17 mouse cellular contexts compared by ENCODE assay signal in the genomic region with DNA sequence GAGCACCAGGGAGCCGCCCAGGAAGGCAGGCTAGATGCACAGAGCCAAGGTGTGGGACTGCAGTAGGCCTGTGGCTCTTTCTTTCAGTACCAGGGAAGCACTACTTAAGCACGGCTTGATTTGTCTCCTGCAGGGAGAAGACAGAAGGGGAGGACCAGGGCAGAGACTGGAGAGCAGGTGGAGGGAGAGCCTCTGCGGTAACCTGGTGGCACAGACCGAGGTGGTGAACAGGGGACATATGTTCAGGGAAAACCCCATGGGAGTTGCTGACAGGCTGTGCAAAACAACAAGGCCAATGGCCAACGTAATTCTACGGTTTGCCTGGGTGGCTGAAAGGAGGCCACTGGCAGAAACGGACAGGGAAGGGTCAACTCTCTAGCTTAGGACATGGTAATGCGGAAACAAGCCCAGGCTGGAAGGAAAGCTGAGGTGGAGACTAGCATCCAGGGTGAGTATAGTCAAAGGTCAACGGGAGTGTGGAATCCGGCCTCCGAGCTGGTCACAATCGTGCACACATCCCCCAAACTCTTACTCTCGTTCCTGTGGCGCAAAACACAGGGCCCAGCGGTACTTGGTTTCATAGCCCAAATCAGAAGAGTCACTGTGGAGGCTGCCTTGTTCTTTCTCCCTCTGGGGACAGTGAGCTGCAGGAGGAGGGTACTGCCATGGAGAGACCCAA. TPM values are rescaled to one million over a fixed set of nuclear protein-coding genes. Genes with fewer than 3 reads are reported as not detected.
DNase-seq lines count a peak whose midpoint lies in the region; ATAC-seq and TF ChIP-seq lines count a peak whose summit lies in the region.
"Had no signal": no experiment of that assay in that cellular context is flagged by ENCODE, and none has a peak within 500 bp of the region (broad histone marks: within the 10 kb centered on the region; RNA-seq: fewer than 3 reads in every experiment).

No protein-coding gene starts in this region.

- DNase-seq in heart, adult 2 months, result no peak
- DNase-seq in heart, adult 9 months (ENCODE audit: low spot score in 2 of 2), result no peak
- peak; percentile 83 for DNase-seq in brain, adult 2 months (ENCODE audit: low read depth, low spot score)
- DNase-seq in cerebellum, postnatal 10 days, result peak; percentile 50 to 56
- no peak for DNase-seq in liver, embryonic 14.5 days (ENCODE audit: low read depth in 3 of 3, low spot score in 3 of 3)
- no peak for DNase-seq in right cerebral cortex, postnatal 4 days
- DNase-seq in layer of hippocampus, adult 11-12 months (ENCODE audit: low spot score), result no peak
- DNase-seq: embryo, embryonic 11 days; lung, postnatal 10 days had no signal

- H3K27ac ChIP-seq in heart, adult 2 months, result peak overlapping the region; percentile 33; the same call in 1 of the 2 replicates
- no peak overlapping the region for H3K27ac ChIP-seq in liver, embryonic 14.5 days

- intact Hi-C loops in heart, adult 2 months (cut with DNase I), result no loop called here

- H3K9me3 ChIP-seq in liver, embryonic 14.5 days (ENCODE audit: control insufficient read depth, low read length), result no peaks in the 10 kb centered on the region

- no peaks in the 10 kb centered on the region for H3K27me3 ChIP-seq in heart, adult 2 months (ENCODE audit: control insufficient read depth, insufficient read depth, low read length)
- no peaks in the 10 kb centered on the region for H3K27me3 ChIP-seq in liver, embryonic 14.5 days (ENCODE audit: control insufficient read depth, insufficient read depth, low read length)

- no peak for TF ChIP-seq POLR2A in heart, adult 2 months (IDR thresholded peaks at IDR 0.05; ENCODE audit: insufficient read depth, low read depth, low read length)

- no peak overlapping the region for H3K4me2 ChIP-seq in liver, embryonic 14.5 days (ENCODE audit: low read depth)

- peak; percentile 35; the same call in 1 of the 2 replicates for ATAC-seq in liver, embryonic 14.5 days (ENCODE audit: insufficient read depth)
- ATAC-seq: CD4-positive, CD25-positive, alpha-beta regulatory T cell, adult 4 months; forebrain, embryonic 14.5 days had no signal

- H3K79me2 ChIP-seq in heart, adult 2 months (replicated peaks; ENCODE audit: control insufficient read depth, insufficient read depth, low read length), result no peaks in the 10 kb centered on the region; the same call in 1 of the 2 replicates

- H3K9ac ChIP-seq in heart, adult 2 months (ENCODE audit: low read depth, low read length), result no peak overlapping the region
- no peak overlapping the region for H3K9ac ChIP-seq in liver, embryonic 14.5 days (replicated peaks)

- H3K4me1 ChIP-seq in heart, adult 2 months (ENCODE audit: control insufficient read depth, insufficient read depth, low read length), result peaks cover 3% of the 10 kb centered on the region; the same call in 1 of the 2 replicates
- peaks cover 0 to 6% of the 10 kb centered on the region in 2 experiments; a peak in 2 of 4 replicates for H3K4me1 ChIP-seq in liver, embryonic 14.5 days (replicated peaks; ENCODE audit: control insufficient read depth in 2 of 2, insufficient read depth in 2 of 2, low read length in 1 of 2)

- no peak for TF ChIP-seq EP300 in heart, adult 2 months (IDR thresholded peaks at IDR 0.05; ENCODE audit: insufficient read depth, low read depth, low read length)
- no peak for TF ChIP-seq EP300 in liver, embryonic 14.5 days (IDR thresholded peaks at IDR 0.05; ENCODE audit: low read depth)

- no peaks in the 10 kb centered on the region for H3K36me3 ChIP-seq in heart, adult 2 months (ENCODE audit: control insufficient read depth, insufficient read depth, low read length)
- H3K36me3 ChIP-seq in liver, embryonic 14.5 days (replicated peaks; ENCODE audit: control insufficient read depth, insufficient read depth, low read depth), result no peaks in the 10 kb centered on the region

- no peak overlapping the region for H3K4me3 ChIP-seq in heart, adult 2 months
- H3K4me3 ChIP-seq in liver, embryonic 14.5 days (ENCODE audit: insufficient read depth in 1 of 2, low read depth in 2 of 2, low read length in 2 of 2), result no peak overlapping the region

- WGBS in heart, adult 2 months, result 70% methylated on average over 15 of the region's 15 CpGs
- WGBS in liver, embryonic 14.5 days (ENCODE audit: insufficient replicate concordance), result 66% methylated on average over 15 of the region's 15 CpGs

- TF ChIP-seq CTCF in heart, adult 2 months (IDR thresholded peaks at IDR 0.05), result no peak
- no peak for TF ChIP-seq CTCF in liver, embryonic 14.5 days (IDR thresholded peaks at IDR 0.05; ENCODE audit: low read depth)

RNA-seq across cellular contexts. Expression of gene Cmtm3, which starts 20.7 kb away (rescaled TPM):
- 10 to 100 TPM; 10.5 to 16.4 TPM for total RNA-seq in heart, adult 2 months (2021)
- polyA plus RNA-seq in heart, adult 2 months (2012; rRNA removed), result 39.1 and 44.1 TPM in 2 replicates
- polyA plus RNA-seq in liver, embryonic 14.5 days (2012; rRNA removed), result 14.0 and 14.3 TPM in 2 replicates
- 14.1 and 14.6 TPM in 2 replicates for polyA plus RNA-seq in liver, embryonic 14.5 days (2014; fragmentation: Nextera tagmentation; extraction: Ambion mirVana)

RNA-seq across cellular contexts. Expression of gene Cmtm4, which starts 35.7 kb away (rescaled TPM):
- total RNA-seq in heart, adult 2 months (2021), result 10 to 100 TPM; 10.0 to 11.4 TPM
- polyA plus RNA-seq in heart, adult 2 months (2012; rRNA removed), result 7.3 and 13.4 TPM in 2 replicates
- polyA plus RNA-seq in liver, embryonic 14.5 days (2012; rRNA removed), result 1.7 TPM in 2 replicates
- 0.44 and 0.54 TPM in 2 replicates for polyA plus RNA-seq in liver, embryonic 14.5 days (2014; fragmentation: Nextera tagmentation; extraction: Ambion mirVana)

RNA-seq across cellular contexts. Expression of gene Cmtm2b, which starts 37.9 kb away (rescaled TPM):
- total RNA-seq in heart, adult 2 months (2021), result not detected
- 0.12 and 0.20 TPM in 2 replicates for polyA plus RNA-seq in heart, adult 2 months (2012; rRNA removed)
- polyA plus RNA-seq in liver, embryonic 14.5 days (2012; rRNA removed), result not detected in 2 replicates
- polyA plus RNA-seq in liver, embryonic 14.5 days (2014; fragmentation: Nextera tagmentation; extraction: Ambion mirVana), result not detected in 2 replicates
- total RNA-seq: granulocyte monocyte progenitor cell, adult 5-6 weeks; heart, postnatal 25 days; left cerebral cortex, postnatal 10 days had no signal
- polyA plus RNA-seq: CD4-positive, CD25-positive, alpha-beta regulatory T cell, adult 4 months; forebrain, embryonic 14.5 days; kidney, embryonic 14.5 days; small intestine, adult 2 months had no signal

RNA-seq across cellular contexts. Expression of gene Gm11020, which starts 38.5 kb away (rescaled TPM):
- not detected for total RNA-seq in heart, adult 2 months (2021)
- not detected in 2 replicates for polyA plus RNA-seq in heart, adult 2 months (2012; rRNA removed)
- polyA plus RNA-seq in liver, embryonic 14.5 days (2012; rRNA removed), result not detected in 2 replicates
- not detected in 2 replicates for polyA plus RNA-seq in liver, embryonic 14.5 days (2014; fragmentation: Nextera tagmentation; extraction: Ambion mirVana)
- total RNA-seq: granulocyte monocyte progenitor cell, adult 5-6 weeks; heart, postnatal 25 days; left cerebral cortex, postnatal 10 days had no signal
- polyA plus RNA-seq: CD4-positive, CD25-positive, alpha-beta regulatory T cell, adult 4 months; forebrain, embryonic 14.5 days; kidney, embryonic 14.5 days; small intestine, adult 2 months; testis, adult 2 months had no signal

RNA-seq across cellular contexts. Expression of gene Cmtm1, which starts 50.0 kb away (rescaled TPM):
- not detected for total RNA-seq in heart, adult 2 months (2021)
- polyA plus RNA-seq in heart, adult 2 months (2012; rRNA removed), result not detected in 2 replicates
- not detected in 2 replicates for polyA plus RNA-seq in liver, embryonic 14.5 days (2012; rRNA removed)
- not detected in 2 replicates for polyA plus RNA-seq in liver, embryonic 14.5 days (2014; fragmentation: Nextera tagmentation; extraction: Ambion mirVana)
- total RNA-seq: granulocyte monocyte progenitor cell, adult 5-6 weeks; heart, postnatal 25 days; left cerebral cortex, postnatal 10 days had no signal
- polyA plus RNA-seq: CD4-positive, CD25-positive, alpha-beta regulatory T cell, adult 4 months; forebrain, embryonic 14.5 days; kidney, embryonic 14.5 days; small intestine, adult 2 months had no signal

Comparison
In these comparisons a context has a peak if more than half of its experiments do, and no peak if none do; other contexts are left out.
1. DNase-seq: peak in brain, adult 2 months (single experiment) and cerebellum, postnatal 10 days (2 of 2); none in heart, adult 2 months (0 of 2), heart, adult 9 months (0 of 2), liver, embryonic 14.5 days (0 of 3), right cerebral cortex, postnatal 4 days (single experiment) and layer of hippocampus, adult 11-12 months (single experiment).